Mouse (Mus musculus) ES-E14 (cell line): ENCODE results near the gene Inf2.

Experiments
- CHD2 ChIP-seq: IDR thresholded peaks from 2 replicates; pipeline ENCODE4 v1.6.1; 2014; ENCODE audit warnings: mild to moderate bottlenecking, low read depth, low read length, inconsistent platforms
- HCFC1 ChIP-seq: IDR thresholded peaks from 2 replicates; pipeline ENCODE4 v1.6.1; 2012; ENCODE audit warnings: low read length, inconsistent platforms, borderline replicate concordance; ENCODE audit not compliant: insufficient read depth
- MAFK ChIP-seq: IDR thresholded peaks from 2 replicates; pipeline ENCODE4 v1.6.1; 2014; ENCODE audit warnings: mild to moderate bottlenecking, low read depth, low read length, inconsistent platforms; ENCODE audit not compliant: insufficient read depth
- ZC3H11A ChIP-seq: IDR thresholded peaks from 2 replicates; pipeline ENCODE4 v1.6.1; 2012; ENCODE audit warnings: low read depth, mild to moderate bottlenecking, inconsistent platforms, low read length, borderline replicate concordance
- ZNF384 ChIP-seq: IDR thresholded peaks from 2 replicates; pipeline ENCODE4 v1.6.1; 2012; ENCODE audit warnings: low read depth, low read length, inconsistent platforms

DNA sequence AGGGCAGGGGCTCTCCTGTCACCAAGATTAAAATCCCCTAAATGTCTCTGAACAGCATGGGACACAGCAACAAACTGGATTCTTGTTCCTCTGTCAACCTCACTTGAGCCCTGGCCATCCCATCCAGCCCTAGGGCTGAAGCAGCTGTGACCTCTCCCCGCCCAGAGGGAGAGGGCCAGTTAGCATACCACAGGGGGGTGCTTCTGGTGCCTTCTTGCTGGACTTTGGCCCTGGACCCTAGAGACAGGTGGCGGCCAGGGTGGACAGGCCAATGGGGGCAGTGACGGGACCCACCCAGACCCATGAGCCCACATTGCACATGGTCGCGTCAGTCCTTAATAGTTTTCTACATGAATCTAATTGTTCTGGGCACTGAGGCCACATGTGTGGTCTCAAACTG is 65.5 kb downstream of the Inf2 start:
- TF ChIP-seq HCFC1 (no peak), CHD2 (no peak), ZNF384 (no peak), MAFK (no peak), ZC3H11A (no peak)
